Mouse (Mus musculus) thymus, adult 2 months (tissue): ENCODE data around the gene Trpm5. TPM values are rescaled to one million over a fixed set of nuclear protein-coding genes. Genes with fewer than 3 reads are reported as not detected.
A peak's percentile ranks its signal among the peaks of the same experiment; 100 is the strongest.

Experiments used
- DNase-seq: peaks from one replicate; pipeline ENCODE4 v3.0.0; 2021
- H3K27ac ChIP-seq: fragments of 200-500 bp; 2 replicates; pipeline ENCODE4 v1.5.1; 2012; ENCODE audit warnings: low read length, control low read depth; ENCODE audit not compliant: control insufficient read depth, insufficient read depth
- H3K27me3 ChIP-seq: fragments of 200-500 bp; 2 replicates; pipeline ENCODE4 v1.6.1; 2012; ENCODE audit warnings: mild to moderate bottlenecking, low read length, moderate library complexity, mixed read lengths; ENCODE audit not compliant: control insufficient read depth, insufficient read depth
- H3K36me3 ChIP-seq: fragments of 200-500 bp; 2 replicates; pipeline ENCODE4 v1.6.1; 2012; ENCODE audit warnings: mild to moderate bottlenecking, low read length, moderate library complexity; ENCODE audit not compliant: control insufficient read depth, insufficient read depth
- H3K4me1 ChIP-seq: fragments of 200-500 bp; replicated peaks from 2 replicates; pipeline ENCODE4 v1.6.1; 2012; ENCODE audit warnings: low read length; ENCODE audit not compliant: control insufficient read depth, insufficient read depth
- H3K4me3 ChIP-seq: fragments of 200-500 bp; 2 replicates; pipeline ENCODE4 v1.5.1; 2012; ENCODE audit warnings: mild to moderate bottlenecking, low read length, control low read depth, moderate library complexity; ENCODE audit not compliant: control insufficient read depth, insufficient read depth
- CTCF ChIP-seq: fragments of 200-500 bp; IDR thresholded peaks from 2 replicates; pipeline ENCODE4 v1.5.1; 2012; ENCODE audit warnings: mild to moderate bottlenecking, control low read depth, low read length, moderate library complexity, borderline replicate concordance; ENCODE audit not compliant: control insufficient read depth, poor library complexity, insufficient read depth; ENCODE audit errors: extremely low read depth
- POLR2A ChIP-seq: fragments of 200-500 bp; IDR thresholded peaks from 2 replicates; pipeline ENCODE4 v1.6.1; 2012; ENCODE audit warnings: mild to moderate bottlenecking, low read length, control low read depth, moderate library complexity; ENCODE audit not compliant: control insufficient read depth, poor library complexity, insufficient read depth; ENCODE audit errors: extremely low read depth
- WGBS: fragments of 180-500 bp; shearing (Covaris S2); methylation state at CpG from one replicate; pipeline ENCODE4 v1.1.7; 2018; 5-methylcytosine and 5-hydroxymethylcytosine counted together
- polyA plus RNA-seq: library from polyadenylated mRNA; depleted of rRNA; stranded (reverse); fragments of >200 nt; gene quantifications from 2 replicates; pipeline ENCODE4 v1.2.3, GENCODE M21; 2012

Trpm5 gene
- polyA plus RNA-seq, 1 experiment = 4.5 TPM

DNA sequence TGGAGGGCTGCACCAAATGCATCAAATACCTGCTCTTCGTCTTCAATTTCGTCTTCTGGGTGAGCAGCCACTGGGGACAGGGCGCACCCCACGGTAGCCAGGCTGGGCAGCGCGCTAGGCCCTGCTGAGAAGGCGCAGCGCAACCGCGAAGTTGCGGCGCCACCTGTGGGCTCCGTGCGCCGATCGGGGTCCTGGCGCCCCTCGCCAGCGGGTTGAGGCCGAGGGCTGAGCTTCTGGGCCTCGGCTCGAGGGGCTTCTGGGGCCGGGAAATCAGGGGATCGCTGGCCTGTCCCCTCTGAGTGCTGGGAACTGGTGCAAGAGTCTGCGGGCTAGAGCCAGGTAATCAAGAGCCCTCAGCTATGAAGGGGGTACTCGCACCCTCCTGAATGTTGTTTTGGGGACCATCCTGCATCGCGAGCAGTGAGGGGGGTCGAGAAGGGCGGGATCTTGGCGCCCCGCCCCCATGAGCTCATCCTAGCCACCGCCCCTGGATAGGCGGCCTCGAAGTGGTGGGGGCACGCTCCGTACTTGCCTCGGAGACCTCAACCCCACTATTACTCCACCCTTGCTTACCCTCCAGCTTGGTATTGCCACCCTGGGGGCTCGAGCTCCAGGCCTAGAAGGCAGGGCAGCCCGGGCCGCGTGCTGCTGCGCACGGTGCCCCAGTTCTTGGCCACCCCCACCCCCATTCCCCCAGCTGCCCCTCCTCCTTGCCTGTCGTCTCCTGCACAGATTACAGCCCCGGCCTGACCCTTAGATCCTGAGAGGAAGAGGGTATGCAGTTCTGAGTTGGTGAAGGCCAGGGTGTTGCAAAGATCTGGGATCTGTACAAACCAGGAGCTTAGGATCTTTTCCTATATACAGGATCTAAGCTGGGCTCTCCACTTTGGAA lies 41.2 kb downstream of the Trpm5 start:
- TF ChIP-seq CTCF (0 out of 2 replicates have a peak, but pooled peaks have one; percentile 31), POLR2A (no peak)
- under 1% methylated on average over 46 of the region's 46 CpGs for WGBS
- H3K4me3 ChIP-seq = peak overlapping the region; percentile 79
- H3K4me1 ChIP-seq = peaks cover 29% of the 10 kb centered on the region
- H3K27ac ChIP-seq = peak overlapping the region; percentile 12; the same call in 1 of the 2 replicates
- H3K27me3 ChIP-seq = no peaks in the 10 kb centered on the region
- no peaks in the 10 kb centered on the region for H3K36me3 ChIP-seq
- peak; percentile 77 for DNase-seq

DNA sequence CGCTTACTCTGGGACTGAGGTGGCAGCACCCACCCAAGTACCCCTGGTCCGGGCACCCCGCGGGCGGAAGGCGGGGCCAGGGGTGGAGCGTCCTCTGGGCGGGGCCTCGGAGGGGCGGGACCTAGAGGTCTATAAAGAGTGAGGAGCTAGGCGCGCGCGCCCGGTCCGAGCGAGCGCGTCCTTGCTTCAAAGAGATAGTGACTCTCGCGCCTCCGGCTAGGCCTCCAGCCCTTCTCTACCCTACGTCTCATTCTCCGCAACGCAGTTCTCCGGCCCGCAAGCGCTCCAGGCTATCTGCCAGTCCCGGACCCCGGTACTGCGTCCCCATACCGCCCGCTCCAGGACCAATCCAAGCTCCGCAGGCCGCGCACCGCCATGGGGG lies 41.8 kb downstream of the Trpm5 start, which contains the start of gene Cd81:
Gene Cd81, plus strand, starts transcription at position 114 of the 382 bp plus-strand sequence.
- H3K4me3 ChIP-seq = peak within 1 kb of the TSS; percentile 79

DNA sequence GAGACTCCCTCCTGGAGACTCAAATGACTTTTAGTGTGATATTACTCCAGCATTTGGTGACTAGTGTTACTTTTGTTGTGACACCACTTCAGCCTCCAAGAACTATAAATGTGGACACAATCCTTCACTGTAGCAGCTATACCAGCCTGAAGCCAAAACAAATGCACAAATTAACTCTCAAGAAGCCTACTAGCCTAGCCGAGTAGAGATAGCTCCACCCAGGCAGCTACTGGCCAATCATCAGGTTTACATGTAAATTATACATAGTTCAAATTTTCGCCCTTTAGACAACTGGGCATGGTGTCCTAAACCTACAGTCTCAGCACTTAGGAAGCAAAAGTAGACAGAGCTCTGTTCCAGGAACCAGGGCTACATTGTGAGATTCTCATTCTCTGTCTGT lies 43.1 kb downstream of the Trpm5 start:
- Histone ChIP-seq H3K27ac (no peak overlapping the region), H3K4me1 (peaks cover 19% of the 10 kb centered on the region)

More for the DNA sequence above, 41.8 kb downstream of the Trpm5 start, which contains the start of gene Cd81:
- H3K27ac ChIP-seq = peak within 1 kb of the TSS; percentile 12; the same call in 1 of the 2 replicates
- peaks cover 22% of the 10 kb centered on the region for H3K4me1 ChIP-seq
- H3K36me3 ChIP-seq = no peaks in the 10 kb centered on the region
- TF ChIP-seq CTCF = no peak
- peak; percentile 88 for TF ChIP-seq POLR2A
- no peaks in the 10 kb centered on the region for H3K27me3 ChIP-seq
- under 1% methylated on average over 37 of the region's 37 CpGs for WGBS
- DNase-seq = peak; percentile 94

DNA sequence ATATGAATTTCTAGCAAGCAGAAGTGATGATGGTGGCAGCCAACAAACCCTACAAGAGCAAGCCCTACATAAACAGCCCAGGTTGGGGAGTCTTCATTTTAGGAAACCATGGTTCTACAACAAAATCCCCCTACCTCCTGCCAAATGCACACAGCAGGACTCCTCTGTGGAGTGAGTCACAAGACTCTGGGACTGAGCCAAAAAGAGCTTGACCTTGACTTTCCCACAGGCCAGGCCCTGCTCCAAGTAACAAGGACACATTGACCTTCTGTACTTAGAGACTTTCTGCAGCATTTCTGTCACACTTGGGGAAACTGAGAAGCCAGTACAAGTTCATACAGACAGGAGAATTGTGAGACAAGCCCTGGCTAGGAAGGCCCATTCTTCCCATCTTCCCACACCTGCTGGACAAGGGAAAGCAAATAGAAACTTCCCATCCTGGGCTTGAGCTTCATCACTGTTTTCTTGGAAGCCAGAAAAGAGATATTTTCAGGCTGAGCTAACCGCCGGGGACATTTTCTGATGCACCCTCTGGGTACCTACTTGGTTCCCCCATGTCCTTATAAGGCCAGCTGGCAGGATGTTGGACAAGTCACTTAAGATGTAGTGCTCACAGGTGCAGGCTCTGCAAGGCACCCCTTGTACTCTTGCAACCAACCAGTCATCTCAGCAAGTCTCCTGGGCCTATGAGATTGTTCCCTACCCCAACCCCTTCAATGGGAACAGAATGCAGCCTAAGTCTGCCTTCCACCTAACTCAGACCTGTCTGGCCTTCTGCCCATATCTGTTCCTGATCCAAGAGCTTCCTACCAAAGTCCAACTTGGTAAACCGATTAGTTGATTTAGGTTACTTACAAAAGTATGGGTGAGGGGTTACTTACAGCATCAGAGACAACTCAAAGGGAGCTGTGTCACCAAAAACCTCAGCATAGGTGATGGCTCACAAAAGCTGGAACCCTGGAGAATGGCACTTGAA lies 44.3 kb downstream of the Trpm5 start:
- Histone ChIP-seq H3K27ac (no peak overlapping the region), H3K4me3 (no peak overlapping the region), H3K36me3 (no peaks in the 10 kb centered on the region), H3K4me1 (peaks cover 19% of the 10 kb centered on the region), H3K27me3 (no peaks in the 10 kb centered on the region)
- DNase-seq = no peak
- 71% methylated on average over 3 of the region's 3 CpGs for WGBS
- TF ChIP-seq CTCF = no peak
- no peak for TF ChIP-seq POLR2A

More for the DNA sequence above, 43.1 kb downstream of the Trpm5 start:
- Histone ChIP-seq H3K4me3 (no peak overlapping the region), H3K27me3 (no peaks in the 10 kb centered on the region), H3K36me3 (no peaks in the 10 kb centered on the region)
- DNase-seq = no peak
- WGBS = 56% methylated on average over 2 of the region's 2 CpGs
- no peak for TF ChIP-seq POLR2A
- TF ChIP-seq CTCF = no peak

DNA sequence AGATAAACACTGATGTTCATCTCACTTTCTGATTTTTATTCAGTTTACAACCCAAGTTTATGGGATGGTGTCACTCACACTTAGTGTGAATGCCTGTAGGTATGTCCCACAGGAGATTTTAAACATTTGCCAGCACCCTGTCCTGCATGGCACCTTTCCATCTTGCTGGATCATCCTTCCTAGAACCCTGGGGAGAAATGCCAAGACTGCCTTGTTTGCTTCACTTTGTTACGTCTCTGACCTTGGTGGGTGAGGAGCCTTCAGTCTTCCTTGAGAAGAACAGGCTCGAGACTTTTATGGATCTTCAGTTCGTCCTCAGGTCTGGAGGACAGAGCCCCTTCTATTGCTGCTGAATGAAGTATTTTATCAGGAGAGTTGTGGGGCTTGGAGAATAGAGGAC lies 45.1 kb downstream of the Trpm5 start:
- no peak for TF ChIP-seq CTCF
- TF ChIP-seq POLR2A = no peak
- Histone ChIP-seq H3K27ac (no peak overlapping the region), H3K36me3 (no peaks in the 10 kb centered on the region), H3K4me1 (peaks cover 11% of the 10 kb centered on the region), H3K4me3 (no peak overlapping the region), H3K27me3 (no peaks in the 10 kb centered on the region)
- WGBS = 89% methylated on average over 3 of the region's 3 CpGs
- DNase-seq = no peak

DNA sequence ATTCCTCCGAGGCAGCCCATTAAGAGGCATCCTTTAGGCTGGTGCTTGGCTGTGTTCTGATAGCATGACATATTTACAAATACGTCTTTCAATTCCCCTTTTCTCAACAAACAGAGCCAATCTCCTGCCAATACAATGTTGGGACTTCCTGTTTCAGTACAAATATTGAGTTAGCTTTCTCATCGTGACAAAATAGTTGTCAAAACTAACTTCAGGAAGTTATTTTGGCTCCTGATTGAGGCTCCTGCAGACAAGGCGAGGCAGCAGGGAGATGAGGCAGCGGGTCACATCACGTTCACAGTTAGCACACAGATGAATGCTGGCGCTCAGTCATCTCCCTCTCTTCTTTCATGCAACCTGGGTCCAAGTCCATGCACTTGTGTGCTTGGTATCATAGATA lies 48.1 kb downstream of the Trpm5 start:
- H3K4me3 ChIP-seq = no peak overlapping the region
- WGBS = 73% methylated on average over 7 of the region's 7 CpGs

More for the DNA sequence above, 48.1 kb downstream of the Trpm5 start:
- DNase-seq = no peak
- TF ChIP-seq POLR2A (no peak), CTCF (no peak)
- Histone ChIP-seq H3K36me3 (no peaks in the 10 kb centered on the region), H3K27ac (no peak overlapping the region), H3K27me3 (no peaks in the 10 kb centered on the region), H3K4me1 (no peaks in the 10 kb centered on the region; the same call in 1 of the 2 replicates)
